Mouse (Mus musculus): ENCODE results near the gene Col28a1.

DNA sequence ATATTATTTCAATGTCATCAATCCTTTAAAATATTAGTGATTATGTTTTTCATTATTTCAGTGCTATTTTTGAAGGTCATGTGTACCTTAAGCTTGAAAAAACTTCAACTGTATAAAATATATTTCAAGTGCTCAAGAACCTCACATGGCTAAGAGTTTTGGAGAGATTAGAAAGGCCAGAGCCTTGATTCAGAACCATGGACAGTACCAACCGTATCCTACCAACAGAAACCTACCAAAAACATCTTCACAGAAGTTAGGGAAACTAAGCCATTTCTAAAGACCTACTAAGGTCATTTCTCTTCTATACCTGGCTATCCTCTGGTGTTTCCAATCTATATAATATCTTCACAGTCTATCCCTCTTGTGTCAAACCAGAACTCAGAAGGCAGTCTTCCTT is 50.5 kb downstream of the Col28a1 start:
- TF ChIP-seq CTCF (IDR thresholded peaks at IDR 0.05; ENCODE audit: control insufficient read depth, insufficient read depth, insufficient read length) (no peak), MYOD1 (IDR thresholded peaks at IDR 0.05; ENCODE audit: control insufficient read depth, insufficient read length, low read depth) (no peak), MAX (IDR thresholded peaks at IDR 0.05) (peak; percentile 29), CEBPB (IDR thresholded peaks at IDR 0.05; ENCODE audit: low read depth) (no peak), MYOG (IDR thresholded peaks at IDR 0.05; ENCODE audit: control insufficient read depth, extremely low read depth, insufficient read length) (no peak), USF1 (IDR thresholded peaks at IDR 0.05; ENCODE audit: low read depth) (no peak)
